ENCODE assay signal across 13 mouse cellular contexts in the genomic region with DNA sequence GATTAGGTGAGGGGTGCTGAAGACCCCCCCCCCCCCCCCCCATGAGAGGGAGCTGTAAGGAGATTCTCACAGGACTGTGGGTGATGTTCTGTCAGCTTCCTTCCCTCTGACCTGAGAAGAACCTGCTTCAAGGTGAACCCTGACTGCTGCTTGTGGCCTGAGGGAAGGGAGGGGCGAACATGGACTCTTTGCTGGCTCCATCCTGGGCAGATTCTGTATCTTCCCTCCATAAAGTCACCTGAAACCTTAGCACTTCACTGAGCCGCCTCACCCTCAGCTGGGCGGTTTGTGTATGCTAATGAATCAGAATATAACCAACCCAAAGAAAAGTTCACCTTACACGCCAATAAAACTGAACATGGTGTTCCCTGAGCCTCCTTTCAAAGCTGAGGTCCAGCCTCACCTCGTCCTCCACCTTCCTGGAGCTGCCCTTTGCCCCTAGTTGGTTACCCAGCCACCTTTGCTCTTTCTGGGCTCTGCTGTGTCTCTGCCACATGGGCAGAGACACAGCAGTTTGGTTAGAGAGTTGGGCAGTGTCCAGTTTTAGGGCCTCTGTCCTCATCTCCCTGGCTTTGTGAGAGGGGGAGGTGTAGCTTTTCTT. TPM values are rescaled to one million over a fixed set of nuclear protein-coding genes. Genes with fewer than 3 reads are reported as not detected.
DNase-seq lines count a peak whose midpoint lies in the region; ATAC-seq and TF ChIP-seq lines count a peak whose summit lies in the region.
"Had no signal": no experiment of that assay in that cellular context is flagged by ENCODE, and none has a peak within 500 bp of the region (broad histone marks: within the 10 kb centered on the region; RNA-seq: fewer than 3 reads in every experiment).

No protein-coding gene starts in this region.

- H3K4me1 ChIP-seq in kidney, embryonic 14.5 days (ENCODE audit: control insufficient read depth, insufficient read depth, low read length), result 0 out of 2 replicates have a peak, but pooled peaks cover under 1% of the 10 kb centered on the region
- peaks cover 5 to 51% of the 10 kb centered on the region in 2 experiments; a peak in 2 of 4 replicates for H3K4me1 ChIP-seq in ES-E14 (ENCODE audit: control insufficient read depth in 2 of 2, insufficient read depth in 2 of 2, low read length in 2 of 2, poor library complexity in 1 of 2)

- intact Hi-C loops in gastrocnemius, adult 2 months (cut with DNase I), result no loop called here
- intact Hi-C loops in gastrocnemius, postnatal 36 days (cut with DNase I), result no loop called here

- no peak for DNase-seq in gastrocnemius, adult 2 months
- DNase-seq in gastrocnemius, postnatal 36 days, result no peak
- DNase-seq in kidney, adult 11 months, result peak; percentile 84
- no peak for DNase-seq in ES-E14 (ENCODE audit: low read depth, low spot score)
- DNase-seq in kidney, postnatal 36 days, result peak; percentile 78 to 90
- no peak for DNase-seq in spleen, postnatal 10 days (ENCODE audit: low spot score in 2 of 2)
- DNase-seq: cerebellum, adult 11-12 months; spleen, adult 18-20 months had no signal

- H3K9me3 ChIP-seq in kidney, embryonic 14.5 days (ENCODE audit: control insufficient read depth, low read length), result no peaks in the 10 kb centered on the region
- no peaks in the 10 kb centered on the region for H3K9me3 ChIP-seq in ES-E14 (ENCODE audit: control insufficient read depth, insufficient read depth, low read depth, low read length)
- H3K9me3 ChIP-seq: limb, embryonic 15.5 days; midbrain, embryonic 10.5 days had no signal

- no peak for ATAC-seq in kidney, embryonic 14.5 days (ENCODE audit: low FRiP score, low TSS enrichment)
- ATAC-seq in erythroblast, adult 5-6 weeks (replicated peaks; ENCODE audit: low FRiP score, poor library complexity, severe bottlenecking), result no peak
- ATAC-seq: lung, postnatal 0 days had no signal

- H3K36me3 ChIP-seq in kidney, embryonic 14.5 days (ENCODE audit: control insufficient read depth, insufficient read depth, low read length), result no peaks in the 10 kb centered on the region
- no peaks in the 10 kb centered on the region for H3K36me3 ChIP-seq in ES-E14 (ENCODE audit: control insufficient read depth, insufficient read depth, low read length, poor library complexity, severe bottlenecking)
- H3K36me3 ChIP-seq: limb, embryonic 15.5 days had no signal

- peak overlapping the region; percentile 88 for H3K27ac ChIP-seq in gastrocnemius, adult 2 months
- no peak overlapping the region for H3K27ac ChIP-seq in kidney, embryonic 14.5 days (ENCODE audit: low read depth, low read length)
- peak overlapping the region; percentile 91; the same call in 1 of the 2 replicates for H3K27ac ChIP-seq in ES-E14 (ENCODE audit: insufficient read depth, low read depth, low read length, poor library complexity, severe bottlenecking)
- H3K27ac ChIP-seq: limb, embryonic 15.5 days had no signal

- H3K27me3 ChIP-seq in kidney, embryonic 14.5 days (ENCODE audit: control insufficient read depth, insufficient read depth, low read length), result no peaks in the 10 kb centered on the region
- H3K27me3 ChIP-seq: limb, embryonic 15.5 days had no signal

- no peak overlapping the region for H3K4me3 ChIP-seq in gastrocnemius, adult 2 months
- no peak overlapping the region for H3K4me3 ChIP-seq in kidney, embryonic 14.5 days (ENCODE audit: low read length)
- no peak overlapping the region for H3K4me3 ChIP-seq in ES-E14 (ENCODE audit: insufficient read depth in 1 of 2, low read depth in 1 of 2, low read length in 2 of 2, poor library complexity in 1 of 2, severe bottlenecking in 1 of 2)
- H3K4me3 ChIP-seq: limb, embryonic 15.5 days; midbrain, embryonic 10.5 days had no signal

- TF ChIP-seq CTCF in gastrocnemius, adult 2 months (IDR thresholded peaks at IDR 0.05), result no peak

- 79% methylated on average over 5 of the region's 5 CpGs for WGBS in kidney, embryonic 14.5 days

- no peak overlapping the region for H3K4me2 ChIP-seq in kidney, embryonic 14.5 days (replicated peaks; ENCODE audit: low read depth, low read length)
- H3K4me2 ChIP-seq: limb, embryonic 15.5 days had no signal

- H3K9ac ChIP-seq in kidney, embryonic 14.5 days (ENCODE audit: low read depth, low read length), result no peak overlapping the region
- H3K9ac ChIP-seq in ES-E14 (ENCODE audit: insufficient read depth, low read depth, low read length, poor library complexity, severe bottlenecking), result no peak overlapping the region
- H3K9ac ChIP-seq: limb, embryonic 15.5 days had no signal

- in situ Hi-C loops in ES-E14 (cut with MboI; ENCODE audit: low sequenced_read_pairs in 2 of 2, unreplicated experiment in 2 of 2), result no loop called here

TF ChIP-seq in ES-E14, 5 proteins besides CTCF, POLR2A, EP300 and RAD21:
- TF ChIP-seq CHD2 (IDR thresholded peaks at IDR 0.05; ENCODE audit: low read depth, low read length) (no peak), MAFK (IDR thresholded peaks at IDR 0.05; ENCODE audit: insufficient read depth, low read depth, low read length) (no peak), HCFC1 (IDR thresholded peaks at IDR 0.05; ENCODE audit: borderline replicate concordance, insufficient read depth, low read length) (no peak), ZNF384 (IDR thresholded peaks at IDR 0.05; ENCODE audit: low read depth, low read length) (no peak), ZC3H11A (IDR thresholded peaks at IDR 0.05; ENCODE audit: borderline replicate concordance, low read depth, low read length) (no peak)

RNA-seq across cellular contexts. Expression of gene Trak1, which starts 45.3 kb away (rescaled TPM):
- total RNA-seq in gastrocnemius, adult 2 months (2021), result 100 to 1,000 TPM; 156 to 204 TPM
- total RNA-seq in gastrocnemius, postnatal 36 days (2021), result 100 to 1,000 TPM; 182 to 188 TPM
- 10.8 and 15.4 TPM in 2 replicates for polyA plus RNA-seq in kidney, embryonic 14.5 days (2014; fragmentation: Nextera tagmentation; extraction: Ambion mirVana)
- total RNA-seq in ES-E14 (2012; rRNA removed), result 18.9 and 42.6 TPM in 2 replicates
- 5.0 and 36.9 TPM in 2 replicates for total RNA-seq in erythroblast, adult 5-6 weeks (2015; ENCODE audit: low replicate concordance)
- total RNA-seq in erythroblast, adult 5-6 weeks (2017; ENCODE audit: low replicate concordance), result 3.0 and 6.7 TPM in 2 replicates

Comparison
In these comparisons a context has a peak if more than half of its experiments do, and no peak if none do; other contexts are left out.
1. DNase-seq: peak in kidney, adult 11 months (single experiment) and kidney, postnatal 36 days (2 of 2); none in gastrocnemius, adult 2 months (single experiment), gastrocnemius, postnatal 36 days (0 of 2), ES-E14 (single experiment) and spleen, postnatal 10 days (0 of 2).